Mouse (Mus musculus): ENCODE results near the gene Scn2b. TPM values are rescaled to one million over a fixed set of nuclear protein-coding genes. Genes with fewer than 3 reads are reported as not detected.

Gene Scn2b
- polyA plus RNA-seq, 1 experiment from 2014 or later: 0.84 TPM

- ATAC-seq (ENCODE audit: low FRiP score, low TSS enrichment): peak; percentile 66
- Histone ChIP-seq H3K27me3 (ENCODE audit: control insufficient read depth, insufficient read depth, low read length) (no peaks in the 10 kb centered on the region), H3K9ac (ENCODE audit: low read length) (no peak overlapping the region), H3K4me1 (replicated peaks; ENCODE audit: control insufficient read depth, insufficient read depth) (no peaks in the 10 kb centered on the region), H3K4me3 (ENCODE audit: low read depth, low read length) (no peak overlapping the region), H3K27ac (replicated peaks) (no peak overlapping the region), H3K36me3 (ENCODE audit: control insufficient read depth, insufficient read depth, low read length) (no peaks in the 10 kb centered on the region), H3K9me3 (ENCODE audit: control insufficient read depth, low read length) (no peaks in the 10 kb centered on the region), H3K4me2 (replicated peaks; ENCODE audit: low read depth) (no peak overlapping the region)
- WGBS: 73% methylated on average over 1 of the region's 1 CpGs
- TF ChIP-seq EP300 (optimal IDR thresholded peaks at IDR 0.05): no peak
- TF ChIP-seq CTCF (IDR thresholded peaks at IDR 0.05; ENCODE audit: low read depth): no peak
- DNase-seq (ENCODE audit: low spot score): no peak
Measured at GRCm38 (mm10) chr9:45171073-45171610, 53.6 kb downstream of the Scn2b start.

GRCm38 (mm10) chr9:45173475-45173874 is 55.9 kb downstream of the Scn2b start:
- Histone ChIP-seq H3K4me1 (replicated peaks; ENCODE audit: control insufficient read depth, insufficient read depth) (no peaks in the 10 kb centered on the region), H3K9me3 (ENCODE audit: control insufficient read depth, low read length) (no peaks in the 10 kb centered on the region), H3K36me3 (ENCODE audit: control insufficient read depth, insufficient read depth, low read length) (no peaks in the 10 kb centered on the region), H3K4me3 (ENCODE audit: low read depth, low read length) (no peak overlapping the region), H3K27me3 (ENCODE audit: control insufficient read depth, insufficient read depth, low read length) (no peaks in the 10 kb centered on the region), H3K9ac (ENCODE audit: low read length) (no peak overlapping the region), H3K4me2 (replicated peaks; ENCODE audit: low read depth) (no peak overlapping the region), H3K27ac (replicated peaks) (no peak overlapping the region)
- ATAC-seq (ENCODE audit: low FRiP score, low TSS enrichment): no peak
- WGBS: 58% methylated on average over 3 of the region's 3 CpGs
- no peak for DNase-seq (ENCODE audit: low spot score)
- no peak for TF ChIP-seq EP300 (optimal IDR thresholded peaks at IDR 0.05)
- TF ChIP-seq CTCF (IDR thresholded peaks at IDR 0.05; ENCODE audit: low read depth): no peak

- 82% methylated on average over 5 of the region's 5 CpGs for WGBS
- no peak overlapping the region for H3K4me2 ChIP-seq (replicated peaks; ENCODE audit: low read depth)
- H3K9ac ChIP-seq (ENCODE audit: low read length): no peak overlapping the region
- H3K27ac ChIP-seq (replicated peaks): no peak overlapping the region
- DNase-seq (ENCODE audit: low spot score) (no peak), ATAC-seq (ENCODE audit: low FRiP score, low TSS enrichment) (no peak)
- no peaks in the 10 kb centered on the region for H3K36me3 ChIP-seq (ENCODE audit: control insufficient read depth, insufficient read depth, low read length)
- TF ChIP-seq CTCF (IDR thresholded peaks at IDR 0.05; ENCODE audit: low read depth) (no peak), EP300 (optimal IDR thresholded peaks at IDR 0.05) (no peak)
- H3K4me1 ChIP-seq (replicated peaks; ENCODE audit: control insufficient read depth, insufficient read depth): no peaks in the 10 kb centered on the region
- no peak overlapping the region for H3K4me3 ChIP-seq (ENCODE audit: low read depth, low read length)
- no peaks in the 10 kb centered on the region for H3K27me3 ChIP-seq (ENCODE audit: control insufficient read depth, insufficient read depth, low read length)
- H3K9me3 ChIP-seq (ENCODE audit: control insufficient read depth, low read length): no peaks in the 10 kb centered on the region
Measured at GRCm38 (mm10) chr9:45179282-45179681, 61.7 kb downstream of the Scn2b start.

Other genes with a start within 250 kb of the Scn2b start
- gene Kmt2a, start 236.5 kb upstream of the Scn2b start, polyA plus RNA-seq (2015; fragmentation: Nextera tagmentation; extraction: Ambion mirVana): 3.9 and 4.3 TPM in 2 replicates
- gene Atp5l, start 197.0 kb upstream of the Scn2b start, polyA plus RNA-seq (2015; fragmentation: Nextera tagmentation; extraction: Ambion mirVana): 1,024 and 1,071 TPM in 2 replicates
- 11.7 and 14.3 TPM in 2 replicates for gene Ube4a, start 152.2 kb upstream of the Scn2b start, polyA plus RNA-seq (2015; fragmentation: Nextera tagmentation; extraction: Ambion mirVana)
- gene Cd3g, start 137.4 kb upstream of the Scn2b start, polyA plus RNA-seq (2015; fragmentation: Nextera tagmentation; extraction: Ambion mirVana): 0.16 and 0.39 TPM in 2 replicates
- gene Cd3d, start 136.0 kb upstream of the Scn2b start, polyA plus RNA-seq (2015; fragmentation: Nextera tagmentation; extraction: Ambion mirVana): 0.15 TPM in 1 of 2 replicates, not detected in the other
- gene Cd3e, start 108.2 kb upstream of the Scn2b start, polyA plus RNA-seq (2015; fragmentation: Nextera tagmentation; extraction: Ambion mirVana): 0.18 TPM in 1 of 2 replicates, not detected in the other
- 38.1 and 45.4 TPM in 2 replicates for gene Mpzl2, start 78.0 kb upstream of the Scn2b start, polyA plus RNA-seq (2015; fragmentation: Nextera tagmentation; extraction: Ambion mirVana)
- gene Mpzl3, start 62.6 kb upstream of the Scn2b start, polyA plus RNA-seq (2015; fragmentation: Nextera tagmentation; extraction: Ambion mirVana): 30.8 and 31.6 TPM in 2 replicates
- 3.4 and 3.5 TPM in 2 replicates for gene Jaml, start 38.6 kb upstream of the Scn2b start, polyA plus RNA-seq (2015; fragmentation: Nextera tagmentation; extraction: Ambion mirVana)
- gene Scn4b, start 20.6 kb downstream of the Scn2b start, polyA plus RNA-seq (2015; fragmentation: Nextera tagmentation; extraction: Ambion mirVana): 0.11 TPM in 2 replicates
- 0.11 and 0.12 TPM in 2 replicates for gene BC049352, start 64.2 kb downstream of the Scn2b start, polyA plus RNA-seq (2015; fragmentation: Nextera tagmentation; extraction: Ambion mirVana)
- 23.4 and 25.3 TPM in 2 replicates for gene Tmprss4, start 86.3 kb downstream of the Scn2b start, polyA plus RNA-seq (2015; fragmentation: Nextera tagmentation; extraction: Ambion mirVana)
- gene Il10ra, start 151.4 kb downstream of the Scn2b start, polyA plus RNA-seq (2015; fragmentation: Nextera tagmentation; extraction: Ambion mirVana): 1.0 and 1.1 TPM in 2 replicates
- 33.1 and 33.6 TPM in 2 replicates for gene Tmprss13, start 201.3 kb downstream of the Scn2b start, polyA plus RNA-seq (2015; fragmentation: Nextera tagmentation; extraction: Ambion mirVana)

Measured in stomach, postnatal 0 days (tissue).